Mouse (Mus musculus) urinary bladder, postnatal 10 days (tissue): Measurements from ENCODE around the gene March6.
A peak's percentile ranks its signal among the peaks of the same experiment; 100 is the strongest.

Experiments
- DNase-seq: peaks from one replicate; pipeline ENCODE4 v3.0.0; 2022; ENCODE audit warnings: low spot score

Gene March6

GRCm38 (mm10) chr15:31453098-31453916, 77.5 kb downstream of the March6 start, which contains the start of gene Ropn1l:
Ropn1l (minus strand) TSS chr15:31453737.
- DNase-seq = peak; percentile 65

GRCm38 (mm10) chr15:31452336-31453097, 78.3 kb downstream of the March6 start:
- no peak for DNase-seq

- DNase-seq = no peak
Measured at GRCm38 (mm10) chr15:31449772-31450171, 81.1 kb downstream of the March6 start.

GRCm38 (mm10) chr15:31447121-31447520, 83.7 kb downstream of the March6 start:
- DNase-seq = no peak

- DNase-seq = no peak
Measured at GRCm38 (mm10) chr15:31442698-31443097, 88.2 kb downstream of the March6 start.

DNA sequence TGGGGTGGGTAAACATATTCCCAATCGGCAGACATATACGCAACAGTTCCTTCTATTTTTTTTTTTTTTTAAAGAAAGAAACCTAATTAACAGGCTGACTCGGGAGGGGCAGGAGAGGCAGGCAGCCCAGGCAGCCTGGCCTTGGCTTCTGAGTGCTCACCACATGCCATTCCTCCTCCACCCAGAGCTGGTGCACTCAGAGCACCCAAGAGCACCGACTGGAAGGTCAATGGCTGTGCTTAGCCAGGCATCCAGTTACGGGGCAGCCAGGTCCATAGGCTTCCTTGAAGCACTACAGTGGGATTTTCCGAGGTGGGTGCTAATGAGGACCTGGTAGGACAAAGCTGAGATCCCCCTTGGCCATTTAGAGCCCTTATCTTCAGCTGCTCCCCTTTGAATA, 88.9 kb downstream of the March6 start:
- no peak for DNase-seq

GRCm38 (mm10) chr15:31436811-31437210, 94.0 kb downstream of the March6 start:
- no peak for DNase-seq

GRCm38 (mm10) chr15:31436083-31436482, 94.8 kb downstream of the March6 start:
- no peak for DNase-seq

DNA sequence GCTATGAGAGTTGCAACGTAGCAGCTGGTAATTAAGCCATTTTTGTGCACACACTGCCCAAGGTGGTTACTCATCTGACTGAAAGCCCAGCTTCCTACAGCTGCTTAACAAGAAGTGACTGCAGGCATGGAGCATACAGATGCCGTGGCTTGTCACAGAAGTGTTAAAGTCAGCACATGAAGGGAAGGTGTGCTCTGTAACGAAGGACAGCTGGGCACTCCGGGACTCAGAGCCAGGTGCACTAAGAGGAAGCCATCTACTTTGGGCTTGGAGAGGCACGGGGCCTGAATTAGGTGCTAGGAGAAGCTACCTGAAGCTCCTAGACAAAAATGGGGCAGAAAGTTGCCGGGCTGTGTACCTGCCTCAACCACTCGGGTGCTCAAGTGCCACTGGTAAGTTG, 97.1 kb downstream of the March6 start:
- no peak for DNase-seq

DNA sequence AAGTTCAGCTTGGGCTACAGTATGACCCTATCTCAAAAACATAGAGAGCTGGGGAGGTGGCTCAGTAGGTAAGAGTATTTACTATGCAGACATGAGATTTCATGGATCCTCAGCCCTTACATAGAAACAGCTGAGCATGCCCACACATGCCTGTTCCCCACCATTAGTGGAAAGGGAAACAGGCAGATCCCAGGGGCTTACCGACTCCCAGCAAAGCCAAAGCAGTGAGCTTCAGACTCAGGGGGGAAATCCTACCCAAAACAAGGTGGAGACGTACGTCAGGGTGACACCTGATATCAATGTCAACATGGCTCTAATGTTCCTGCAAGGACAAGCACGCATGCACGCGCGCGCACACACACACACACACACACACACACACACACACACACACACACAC, 99.0 kb downstream of the March6 start:
- no peak for DNase-seq

- no peak for DNase-seq
Measured at GRCm38 (mm10) chr15:31430014-31430413, 100.8 kb downstream of the March6 start.

DNA sequence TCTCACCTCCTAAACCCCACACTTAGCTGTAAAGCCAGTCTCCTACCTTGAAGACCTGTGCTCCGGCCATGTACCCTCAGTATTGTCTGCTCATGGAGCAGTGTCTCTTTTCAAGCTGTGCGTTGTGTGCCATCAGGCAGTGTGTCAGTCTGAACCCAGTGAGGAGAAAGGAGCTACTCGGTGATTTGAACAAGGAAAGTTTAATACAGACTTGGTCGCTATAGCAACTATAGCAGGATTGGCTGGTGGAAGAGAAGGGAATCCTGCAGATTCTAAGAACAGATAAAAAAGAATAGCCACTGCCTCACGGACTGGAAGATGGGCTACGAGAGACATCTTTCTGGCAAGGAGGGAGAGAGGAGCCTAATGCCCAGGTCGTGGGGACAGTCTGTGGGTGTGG, 101.4 kb downstream of the March6 start:
- DNase-seq = no peak

DNA sequence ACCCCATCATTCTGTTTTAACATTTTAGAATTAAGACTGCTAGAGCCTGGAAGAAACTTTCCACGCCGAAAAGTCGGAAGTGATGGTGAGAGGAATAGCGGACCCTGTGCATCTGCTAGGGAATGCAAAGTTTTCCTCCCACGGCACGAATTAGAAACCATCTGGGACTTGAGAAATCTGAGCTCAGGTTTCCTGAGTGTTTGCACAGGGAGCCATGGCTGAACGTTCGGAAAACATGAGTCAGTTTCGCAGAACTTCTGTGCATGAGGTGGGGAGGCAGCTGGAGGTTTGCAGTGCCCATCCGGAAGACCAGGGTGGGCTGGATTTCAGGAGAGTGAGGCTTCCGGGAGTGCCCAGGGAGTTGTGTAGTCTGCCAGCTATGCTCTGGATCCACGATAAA, 102.3 kb downstream of the March6 start:
- DNase-seq = no peak

DNA sequence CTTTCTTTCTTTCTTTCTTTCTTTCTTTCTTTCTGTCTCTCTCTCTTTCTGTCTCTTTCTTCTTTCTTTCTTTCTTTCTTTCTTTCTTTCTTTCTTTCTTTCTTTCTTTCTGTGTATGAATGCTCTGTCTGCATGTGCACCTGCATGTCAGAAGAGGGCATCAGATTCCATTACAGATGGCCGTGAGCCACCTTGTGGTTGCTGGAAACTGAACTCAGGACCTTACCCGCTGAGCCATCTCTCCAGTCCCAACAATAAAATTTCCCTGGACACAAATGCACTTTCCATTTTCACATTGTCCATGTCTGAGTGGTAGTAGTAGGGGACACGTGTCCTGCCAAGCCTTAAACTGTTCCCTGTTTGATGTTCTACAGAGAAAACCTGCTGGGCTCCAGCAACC, 103.5 kb downstream of the March6 start:
- no peak for DNase-seq

DNA sequence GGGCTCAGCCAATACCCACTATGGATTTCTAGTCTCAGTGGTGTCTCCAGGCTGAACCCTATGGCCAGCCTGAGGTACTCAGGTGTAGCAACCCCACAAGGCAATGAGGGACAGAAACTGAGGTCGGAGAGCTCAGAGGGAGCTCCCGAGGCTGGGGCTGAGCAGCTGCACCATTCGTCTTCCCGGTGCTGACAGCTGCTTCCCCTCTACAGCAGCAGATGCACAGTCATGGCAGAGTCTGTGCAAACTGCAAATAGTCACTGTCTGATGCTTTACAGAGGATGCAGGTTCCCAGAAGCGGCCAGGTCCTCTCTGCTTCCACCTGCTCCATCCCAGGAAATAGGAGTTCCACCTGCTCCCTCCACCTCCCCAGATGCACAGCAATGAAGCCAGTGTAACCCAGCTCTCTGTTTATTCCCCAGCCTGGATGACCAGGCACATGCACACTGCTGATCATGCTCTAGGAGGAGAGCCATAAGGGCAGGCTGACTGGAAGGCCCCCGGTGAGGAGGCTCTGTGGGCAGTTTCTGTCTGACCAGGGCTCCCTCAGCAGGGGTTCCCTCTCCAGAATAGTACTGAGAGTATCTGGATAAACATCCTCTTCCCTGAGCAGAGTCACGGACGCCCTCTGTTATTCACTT, 104.7 kb downstream of the March6 start:
- no peak for DNase-seq

DNA sequence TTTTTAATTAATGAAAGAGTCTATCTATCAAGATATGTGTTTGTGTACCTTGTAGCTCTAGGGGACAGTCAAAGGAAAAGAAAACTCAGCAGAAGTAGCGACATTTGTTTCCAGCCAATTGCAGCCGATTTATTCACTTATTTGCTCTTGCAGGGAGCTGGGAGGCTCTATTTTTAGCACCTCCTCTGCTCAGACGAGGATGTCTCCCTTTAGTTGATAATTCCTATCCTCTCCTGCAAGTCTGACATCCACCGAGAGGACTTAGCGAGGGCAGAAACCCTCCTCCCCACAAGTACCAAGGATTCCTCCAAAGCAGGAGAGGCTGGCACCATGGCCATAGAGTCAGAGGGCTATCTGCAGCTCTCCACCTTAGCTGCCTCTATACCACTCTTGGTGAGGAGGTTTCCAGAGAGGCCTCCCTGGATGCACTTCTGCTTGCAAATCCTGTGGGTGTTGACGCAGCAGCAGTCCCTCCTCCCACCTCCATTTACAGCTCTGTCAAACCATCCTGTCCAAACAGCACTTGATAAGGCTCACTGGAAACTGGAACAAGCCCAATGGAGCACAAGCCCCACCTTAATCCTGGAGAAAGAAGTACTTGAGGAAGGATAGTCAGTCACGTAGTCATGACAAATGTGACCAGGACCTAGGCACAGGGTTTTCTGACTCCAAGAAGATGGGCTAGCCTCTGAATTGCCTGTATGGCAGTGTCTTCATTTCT, 108.0 kb downstream of the March6 start:
- no peak for DNase-seq

DNA sequence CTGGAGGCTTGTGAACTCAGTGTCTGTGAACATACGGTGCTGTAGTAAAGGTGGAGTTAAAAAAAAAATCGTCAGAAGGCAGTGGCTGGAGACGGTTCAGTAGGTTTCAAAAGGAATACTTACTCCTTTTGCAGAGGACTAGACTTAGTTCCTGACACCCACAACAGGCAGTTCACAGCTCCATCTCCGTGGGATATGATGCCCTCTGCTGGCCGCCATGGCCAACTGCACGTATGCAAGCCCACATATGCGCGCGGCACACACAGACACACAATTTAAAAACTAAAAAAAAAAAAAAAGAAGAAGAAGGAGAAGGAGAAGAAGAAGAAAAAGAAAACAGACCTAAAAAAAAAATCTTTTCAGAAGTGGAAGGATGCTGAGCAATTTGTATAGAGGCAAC, 111.8 kb downstream of the March6 start:
- no peak for DNase-seq

DNA sequence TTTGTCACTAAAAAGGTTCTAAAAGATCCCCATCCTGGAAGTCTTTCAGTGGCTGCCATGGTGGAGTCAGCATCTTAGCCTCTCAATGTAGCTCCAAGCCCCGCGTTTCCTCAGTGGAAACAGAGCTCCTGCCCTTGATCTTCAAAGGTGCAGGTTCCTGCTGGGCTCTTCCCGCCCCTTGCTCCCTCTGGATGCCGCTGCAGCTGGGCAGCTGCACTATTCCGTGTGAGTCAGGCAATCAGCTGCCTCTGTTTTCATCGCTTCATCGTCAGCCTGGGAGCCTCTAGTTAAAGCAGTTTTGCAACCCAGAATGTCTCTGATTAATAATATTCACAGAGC, 112.2 kb downstream of the March6 start:
- no peak for DNase-seq

DNA sequence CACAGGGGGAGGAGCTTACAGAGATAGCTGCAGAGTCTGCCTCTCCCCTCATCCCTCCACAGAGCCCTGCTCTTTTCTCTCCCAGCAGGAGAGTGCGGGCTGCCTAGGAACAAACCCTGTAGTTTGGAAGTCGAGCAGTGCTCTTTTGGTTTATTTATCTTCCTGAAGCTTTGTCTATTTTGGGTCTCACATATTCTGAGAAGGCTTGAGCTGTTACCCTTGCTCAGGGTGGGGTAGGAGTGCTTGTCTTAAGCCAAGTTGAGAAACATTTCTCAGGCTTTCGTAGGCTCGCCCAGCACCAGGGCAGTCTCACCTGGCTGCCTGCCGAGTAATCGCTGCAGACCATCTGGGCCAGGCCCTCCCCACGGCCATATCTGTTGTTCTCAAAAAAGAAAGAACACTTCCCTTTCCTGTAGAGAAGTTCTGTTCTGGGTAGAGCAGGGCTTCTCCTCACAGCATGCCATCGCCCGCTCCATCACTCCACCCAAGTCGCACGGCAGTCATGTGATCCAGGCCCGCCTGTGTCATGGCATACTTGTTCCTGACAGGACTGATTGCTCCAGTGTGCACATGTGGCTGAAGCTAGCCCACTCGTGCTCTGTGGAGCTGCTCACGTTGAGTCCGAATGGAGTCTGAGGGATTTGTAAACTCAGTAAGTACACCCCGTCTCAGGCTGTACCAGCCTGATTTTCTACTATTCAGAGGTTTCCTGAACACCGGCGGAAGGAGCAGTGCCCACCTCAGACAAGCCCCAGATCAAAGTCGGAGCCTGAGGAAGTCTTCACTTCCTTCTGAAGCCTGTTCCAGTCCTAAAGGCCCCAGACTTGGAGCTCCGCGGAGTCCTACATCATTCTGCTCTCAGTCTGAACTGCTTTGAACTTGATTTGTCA, 112.8 kb downstream of the March6 start:
- DNase-seq = no peak

GRCm38 (mm10) chr15:31417409-31417795, 113.5 kb downstream of the March6 start:
- no peak for DNase-seq

- no peak for DNase-seq
Measured at GRCm38 (mm10) chr15:31415181-31415580, 115.7 kb downstream of the March6 start.
